Mouse (Mus musculus) c-Kit-positive CD71-negative TER-119-negative erythroid progenitor cells, embryonic 14.5 days (primary cell): ENCODE measurements at regions not wholly inside any gene's neighbourhood (a gene's known extent, or its start where the extent isn't known, plus 50 kb on each side); places are given as distances from the start of the nearest gene placed in this dataset.

ENCODE experiments used
- DNase-seq: peaks from one replicate; pipeline ENCODE4 v3.0.0-alpha.2; 2013; ENCODE audit warnings: low read depth

DNA sequence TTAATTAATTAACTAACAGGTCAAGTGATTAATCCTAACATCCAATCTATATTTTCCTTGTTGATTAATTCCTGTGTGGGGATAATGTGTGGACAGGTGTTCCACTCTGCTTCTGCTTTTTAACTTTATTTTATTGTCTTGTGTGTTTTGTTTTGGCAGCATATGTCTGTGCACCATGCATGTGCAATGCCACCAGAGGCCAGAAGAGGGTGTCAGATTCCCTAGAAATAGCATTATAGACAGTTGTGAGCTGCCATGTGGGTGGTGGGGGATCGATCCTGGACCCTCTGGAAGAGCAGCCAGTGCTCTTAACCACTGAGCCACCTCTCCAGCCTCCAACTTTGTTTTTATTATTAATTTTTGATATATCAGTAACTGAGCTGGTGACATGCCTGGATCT is 65.6 kb downstream of the En1 start:
- no peak for DNase-seq

DNA sequence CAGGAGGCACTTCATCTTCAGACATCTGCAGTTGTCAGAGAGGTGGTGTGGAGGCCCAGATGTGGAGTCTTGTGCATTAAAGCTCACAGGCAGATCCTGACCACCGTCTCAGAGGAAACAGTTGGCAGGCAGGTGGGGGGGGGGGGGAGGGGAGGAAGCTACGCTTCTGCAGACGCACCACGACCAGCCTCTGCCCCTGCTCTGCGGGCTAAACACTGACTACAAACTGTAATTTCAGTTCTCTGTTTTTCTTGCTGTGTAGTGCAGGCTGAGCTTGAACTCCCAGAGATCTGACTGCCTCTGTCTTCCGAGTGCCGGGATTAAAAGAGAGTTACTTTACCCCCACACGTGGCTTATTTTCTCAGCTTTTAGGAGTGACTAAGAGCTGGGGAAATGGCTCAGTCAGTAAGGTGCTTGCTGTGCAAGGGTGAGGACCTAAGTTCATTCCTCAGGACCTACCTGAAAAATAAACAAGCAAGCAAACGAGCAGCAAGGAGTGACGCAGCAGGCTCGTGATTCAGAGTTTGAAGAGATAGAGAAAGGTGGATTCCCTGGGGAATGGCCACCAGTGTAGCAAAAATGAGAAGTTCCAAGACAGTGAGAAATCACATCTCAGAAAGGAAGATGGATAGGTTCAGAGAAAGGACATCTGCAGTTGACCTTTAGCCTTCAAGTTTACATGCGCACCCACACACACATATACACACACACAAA is 81.5 kb downstream of the En1 start:
- peak; percentile 9 for DNase-seq

DNA sequence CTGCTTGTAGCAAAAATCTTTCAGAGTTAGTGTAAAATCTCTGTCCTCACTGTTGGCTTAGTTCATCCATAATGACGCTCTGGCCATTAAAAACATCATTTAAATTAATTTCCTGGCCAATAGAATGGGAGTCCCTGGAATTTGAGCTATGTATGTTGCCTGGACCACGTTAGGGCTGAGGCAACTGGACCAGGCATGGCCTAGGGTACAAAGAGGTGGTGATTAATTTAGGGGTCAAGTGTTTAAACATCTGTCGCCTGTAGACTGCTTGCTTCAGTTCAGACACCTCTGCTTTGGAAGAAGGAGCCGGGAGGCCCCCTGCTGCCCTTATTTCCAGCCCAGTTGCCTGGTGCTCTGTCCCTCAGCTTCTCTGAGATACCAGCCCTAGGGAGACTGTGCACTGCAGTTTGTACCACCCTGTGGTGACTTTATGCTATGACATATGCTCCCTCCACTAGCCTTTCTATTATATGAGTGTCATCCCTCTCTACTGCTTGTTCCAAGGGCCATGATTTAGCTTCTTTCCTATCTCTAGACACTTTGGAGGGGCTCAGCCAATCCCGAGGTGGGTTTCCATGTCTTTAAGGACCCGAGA is 83.5 kb downstream of the En1 start:
- DNase-seq, result no peak

DNA sequence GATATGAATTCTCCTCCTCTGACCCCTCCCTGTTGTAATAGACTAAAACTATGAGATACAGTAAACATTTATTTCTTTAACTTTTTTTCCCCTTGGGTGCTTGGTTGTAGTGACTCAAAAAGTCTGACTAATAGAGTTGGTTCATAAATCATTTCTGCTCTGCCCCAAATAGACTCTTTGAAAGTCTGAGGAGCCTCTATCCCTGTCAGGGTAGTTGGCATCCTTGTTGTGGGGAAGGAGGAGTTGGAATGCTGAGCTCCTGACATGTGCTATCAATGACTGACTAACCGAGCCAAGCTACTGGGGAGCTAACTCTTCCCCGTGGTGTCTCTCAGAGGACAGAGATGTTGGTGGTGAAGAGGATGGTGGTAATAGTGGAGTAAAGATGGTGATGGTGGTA is 89.4 kb downstream of the En1 start:
- DNase-seq, result no peak

DNA sequence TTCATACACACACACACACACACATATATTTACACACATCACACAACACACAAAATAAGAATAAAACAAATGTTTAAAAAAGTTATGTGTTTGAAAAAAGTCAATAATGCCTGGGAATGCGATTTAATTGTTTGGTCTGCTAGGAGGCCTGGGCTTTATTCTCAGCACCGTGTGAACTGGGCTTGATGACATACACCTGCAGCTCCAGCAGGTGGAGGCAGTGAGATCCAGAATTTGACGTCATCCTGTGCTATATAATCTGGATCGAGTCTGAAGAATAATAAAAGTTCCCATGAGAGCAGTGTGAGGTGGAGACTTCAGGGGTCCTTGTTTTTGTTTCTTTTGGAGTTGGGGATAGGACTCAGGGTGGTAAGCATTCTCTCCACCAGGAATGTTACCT is 96.0 kb downstream of the En1 start:
- DNase-seq, result no peak

DNA sequence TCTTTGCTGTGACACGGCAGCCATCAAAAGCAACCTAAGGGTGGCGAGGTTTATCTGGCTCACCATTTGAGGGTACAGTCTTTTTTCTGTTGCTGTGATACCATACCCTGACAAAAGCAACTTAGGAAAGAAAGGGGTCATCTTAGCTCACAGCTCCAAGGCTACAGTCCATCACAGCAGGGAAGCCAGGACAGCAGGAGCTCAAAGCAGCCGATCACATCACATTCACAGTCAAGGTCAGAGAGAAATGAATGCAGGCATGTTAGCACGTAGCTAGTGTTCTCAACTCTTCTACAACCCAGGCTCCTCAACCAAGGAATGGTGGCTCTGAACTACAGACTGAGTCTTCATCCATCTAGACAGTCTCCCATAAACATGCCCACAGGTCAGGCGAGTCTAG is 102.0 kb downstream of the En1 start:
- DNase-seq, result no peak

DNA sequence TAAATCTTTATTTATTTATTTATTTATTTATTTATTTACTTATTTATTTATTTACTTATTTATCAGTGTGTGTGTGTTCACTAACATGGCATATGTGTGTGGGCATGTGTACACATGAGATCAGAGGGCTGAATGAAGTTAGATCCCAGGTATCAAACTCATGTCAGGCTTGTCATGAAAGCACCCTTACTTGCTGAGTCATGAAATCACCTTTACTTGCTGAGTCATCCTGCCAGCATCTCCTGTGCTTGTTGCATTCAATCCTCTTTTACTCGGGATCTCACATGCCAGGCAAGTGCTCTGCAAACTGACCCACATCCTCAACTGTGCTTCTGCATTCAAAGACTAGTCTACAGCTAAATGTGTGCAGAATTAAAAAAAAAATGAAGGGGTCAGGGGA is 103.8 kb downstream of the En1 start:
- no peak for DNase-seq

DNA sequence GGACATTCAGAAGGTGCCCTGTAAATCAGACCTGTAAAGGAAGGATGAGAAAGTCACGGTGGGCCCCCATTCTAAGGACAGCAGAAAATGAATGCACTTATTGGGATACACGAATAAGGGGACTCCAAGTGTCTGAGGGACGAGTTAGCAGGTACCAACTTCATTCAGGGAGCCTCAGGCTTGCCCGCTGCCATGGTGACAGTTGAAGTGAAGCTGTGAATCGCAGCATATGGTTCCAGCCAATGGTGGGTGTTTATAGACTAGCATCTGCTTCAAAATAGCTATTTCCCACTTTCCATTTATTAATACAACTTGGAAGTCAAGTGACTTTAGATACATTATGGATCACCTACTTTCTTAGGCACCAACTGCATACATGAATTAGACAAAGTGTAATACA is 106.3 kb downstream of the En1 start:
- DNase-seq, result no peak

DNA sequence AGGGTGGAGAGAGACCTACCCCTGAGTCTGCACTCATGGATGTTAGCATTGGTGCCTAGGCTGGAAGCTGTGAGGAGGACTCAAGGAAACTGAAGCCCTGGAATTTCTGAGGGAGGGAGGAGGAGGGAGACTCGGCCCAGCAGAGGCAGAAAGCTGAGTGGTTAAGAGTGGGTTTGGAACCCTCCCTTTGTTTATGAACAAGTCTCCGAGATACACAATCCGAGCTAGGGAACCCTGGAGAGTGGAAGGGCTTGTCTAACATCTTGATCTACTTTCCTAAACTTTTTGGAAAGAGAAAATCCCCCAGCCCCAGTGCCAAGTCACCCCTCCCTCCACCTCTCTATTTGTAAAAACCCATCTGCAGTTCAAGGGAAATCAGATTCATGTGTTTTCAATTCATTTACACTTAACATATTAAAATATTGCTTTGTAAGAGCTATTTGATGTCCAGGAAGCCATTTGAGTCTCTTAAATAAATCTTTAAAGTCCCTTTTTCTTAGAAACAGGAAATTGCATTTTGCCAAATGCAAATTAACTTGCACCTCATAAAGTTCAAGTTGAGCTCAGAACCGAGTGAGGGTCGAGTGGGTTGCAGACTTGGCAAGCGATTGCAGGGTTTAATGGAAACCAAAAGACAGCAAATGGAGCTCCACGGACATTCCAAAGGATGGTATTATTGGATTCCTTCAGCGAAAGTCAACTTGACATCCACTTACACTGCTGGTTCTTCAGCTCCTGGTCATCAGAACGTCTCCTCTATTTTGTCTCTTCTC is 113.1 kb downstream of the En1 start:
- no peak for DNase-seq

DNA sequence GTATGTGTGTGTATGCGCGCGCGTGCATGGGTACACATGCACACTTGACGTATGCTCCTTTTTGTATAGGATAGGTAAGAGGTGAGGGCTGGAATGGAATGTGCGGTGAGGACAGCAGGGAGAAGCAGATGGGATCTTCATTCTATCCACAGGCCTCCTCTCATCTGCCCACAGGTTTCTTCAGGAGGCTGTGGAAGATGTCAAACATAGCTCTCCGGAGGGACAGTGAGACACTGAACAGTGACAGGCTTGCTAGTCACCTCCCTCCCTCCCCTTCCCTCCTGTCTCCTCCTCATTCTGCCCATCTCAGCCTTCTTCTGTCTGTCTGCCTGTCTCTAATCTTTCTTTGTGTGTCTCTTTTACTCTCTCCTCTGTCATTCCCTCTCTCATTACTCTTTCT is 124.6 kb downstream of the En1 start:
- DNase-seq, result no peak

DNA sequence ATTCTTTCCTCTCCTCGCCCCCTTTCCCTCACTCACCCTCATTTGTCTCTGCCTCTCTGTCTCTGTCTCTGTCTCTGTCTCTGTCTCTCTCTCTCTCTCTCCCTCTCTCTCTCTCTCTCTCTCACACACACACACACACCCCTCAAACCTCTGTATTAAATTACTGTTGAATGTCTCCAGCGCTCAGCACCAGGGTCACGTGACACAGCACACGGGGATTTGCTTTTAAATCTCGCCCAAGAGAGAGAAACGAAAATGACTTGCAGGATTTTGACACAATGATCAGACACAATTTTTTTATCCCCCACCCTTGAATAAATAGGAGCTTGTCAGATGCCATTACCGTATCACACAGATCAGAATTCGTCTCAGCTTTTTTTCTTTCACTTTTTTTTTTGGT is 125.2 kb downstream of the En1 start:
- DNase-seq, result no peak

DNA sequence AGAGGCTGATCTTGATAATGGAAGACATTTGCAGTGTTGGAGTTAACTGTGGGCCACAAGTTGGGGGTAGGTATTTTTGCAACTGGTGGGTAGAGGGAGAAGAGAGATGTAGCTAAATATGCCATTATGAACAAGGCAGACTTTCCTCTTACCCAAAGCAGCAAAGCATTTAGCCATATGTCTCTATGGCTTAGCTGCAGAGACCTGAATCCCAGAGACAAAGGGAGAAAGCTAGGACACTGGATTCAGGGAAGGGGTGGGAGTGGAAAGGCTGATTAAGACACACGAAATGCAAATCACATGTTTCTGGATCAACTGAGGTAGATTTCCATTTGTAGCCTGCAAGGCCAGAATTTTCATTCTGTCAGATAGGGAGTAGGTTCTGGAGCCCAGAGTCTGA is 129.8 kb downstream of the En1 start:
- no peak for DNase-seq

DNA sequence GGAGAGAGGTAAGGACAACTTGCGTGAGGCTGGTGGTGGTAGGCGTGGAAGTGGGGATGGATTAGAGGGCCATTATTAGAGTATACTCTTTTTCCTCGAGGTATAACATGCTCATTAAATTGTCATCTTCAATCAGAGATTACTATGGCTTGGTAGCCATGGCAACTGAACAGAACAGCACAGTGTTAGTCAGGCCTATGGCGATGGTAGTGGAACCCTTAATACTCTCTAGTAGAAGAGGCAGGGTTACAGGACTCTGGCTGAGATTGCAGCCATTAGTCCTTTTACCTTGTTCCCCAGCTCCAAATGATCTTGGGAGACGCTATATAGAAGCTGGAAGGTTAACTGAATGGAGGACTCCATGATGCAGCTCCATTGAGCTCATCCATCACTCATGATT is 131.5 kb downstream of the En1 start:
- no peak for DNase-seq

DNA sequence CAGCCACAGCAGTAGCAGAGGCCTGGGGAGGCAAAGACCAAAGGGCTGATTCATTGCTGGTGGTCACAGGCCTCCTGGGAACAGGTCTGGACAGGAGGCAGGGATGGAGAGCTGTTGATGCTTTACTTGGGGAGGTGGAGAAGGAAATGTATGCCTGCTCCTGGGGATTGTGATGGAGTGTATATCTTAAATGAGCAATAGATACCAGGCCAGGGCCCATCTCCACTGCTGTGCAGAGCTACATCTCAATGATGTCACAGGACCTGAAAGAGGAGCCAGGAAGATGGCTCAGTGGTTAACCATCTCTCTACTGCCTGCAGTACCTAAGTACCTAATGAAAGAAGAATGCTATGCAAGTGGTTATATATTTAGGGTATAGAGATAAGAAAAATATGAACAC is 132.6 kb downstream of the En1 start:
- DNase-seq, result no peak

DNA sequence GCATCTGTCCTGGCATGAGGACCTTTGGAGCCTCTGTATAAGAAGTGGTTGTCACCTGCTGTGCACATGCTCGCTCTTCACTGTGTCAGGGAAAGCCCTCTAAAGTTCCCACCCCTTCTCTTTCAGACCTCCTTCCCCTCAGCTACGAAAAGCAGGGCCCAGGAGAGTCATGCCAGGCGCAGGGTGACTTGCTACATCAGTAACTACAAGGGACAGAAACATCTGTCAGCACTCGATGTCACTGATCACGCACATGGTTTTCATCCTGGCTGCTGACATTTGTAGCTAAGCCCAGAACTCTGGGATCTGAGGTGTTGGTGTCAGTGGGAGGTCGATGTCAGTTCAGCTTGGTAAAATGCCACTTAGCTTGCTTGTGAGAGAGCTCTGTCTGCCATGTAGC is 137.3 kb downstream of the En1 start:
- DNase-seq, result no peak

DNA sequence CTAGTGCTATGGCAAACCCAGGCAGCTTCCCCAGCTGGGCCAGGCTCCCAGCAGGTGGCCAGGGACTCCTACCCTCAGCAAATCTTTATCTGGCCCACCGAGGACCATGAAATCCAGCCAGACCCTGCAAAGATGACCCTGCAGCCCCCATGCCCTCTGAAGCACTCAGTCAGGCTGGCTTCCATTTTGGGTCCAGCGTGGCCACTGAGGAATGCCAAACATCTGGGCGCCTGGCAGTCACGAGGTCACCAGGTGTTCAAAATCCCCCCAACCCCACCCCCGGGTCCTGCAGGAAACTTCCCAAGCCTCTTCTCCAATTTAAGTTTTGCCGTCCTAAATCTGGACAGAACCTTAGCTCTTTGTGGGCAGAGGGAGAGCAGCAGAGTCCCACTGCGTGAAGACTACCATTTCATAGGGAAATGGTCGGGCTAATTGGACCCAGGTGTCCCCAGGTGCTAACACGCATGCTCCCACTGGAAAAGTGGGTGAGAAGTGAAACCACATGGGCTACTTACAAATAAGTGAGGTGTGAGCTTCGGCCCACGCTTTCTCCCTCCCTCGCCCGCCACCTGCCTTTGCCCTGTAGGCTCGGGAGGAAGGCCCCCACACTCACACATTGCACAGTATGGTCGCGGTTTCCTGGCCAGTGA is 139.0 kb downstream of the En1 start:
- DNase-seq, result no peak

DNA sequence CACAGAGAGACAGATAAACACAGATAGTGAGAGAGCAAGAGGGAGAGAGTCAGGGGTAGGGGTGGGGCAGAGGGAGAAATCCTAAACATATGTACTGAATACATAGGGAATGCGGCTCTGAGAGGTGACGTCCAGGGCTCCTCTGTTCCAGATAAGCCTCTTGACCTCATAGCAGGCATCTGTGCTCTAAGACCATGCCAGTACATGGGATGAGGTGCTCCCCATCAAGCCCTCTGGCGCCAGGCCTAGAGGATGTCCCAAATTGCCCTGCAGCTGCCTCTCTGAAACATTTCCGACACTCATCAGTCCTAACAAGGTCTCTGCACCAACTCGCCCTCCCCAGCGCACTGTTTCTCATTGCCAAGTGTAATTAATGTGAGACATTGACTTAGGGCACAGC is 146.7 kb downstream of the En1 start:
- no peak for DNase-seq

DNA sequence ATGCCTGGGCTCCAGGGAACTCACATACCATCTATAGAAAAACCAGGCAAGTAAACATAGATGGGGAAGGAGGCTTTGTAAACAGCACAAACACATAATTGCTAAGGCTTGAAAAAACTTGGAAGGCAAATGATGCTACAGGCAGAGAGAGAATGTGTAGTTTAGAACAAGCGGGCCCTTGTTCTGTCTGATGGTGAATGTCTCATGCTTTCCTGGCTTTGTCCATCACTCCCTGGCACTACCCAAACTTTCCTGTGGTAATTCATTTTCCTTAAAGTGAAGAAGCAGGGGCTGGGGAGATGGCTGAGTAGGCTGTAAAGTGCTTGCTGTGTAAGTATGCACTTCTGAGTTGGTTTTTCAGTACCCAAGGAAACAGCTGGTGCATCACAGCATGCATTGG is 151.2 kb downstream of the En1 start:
- DNase-seq, result no peak

DNA sequence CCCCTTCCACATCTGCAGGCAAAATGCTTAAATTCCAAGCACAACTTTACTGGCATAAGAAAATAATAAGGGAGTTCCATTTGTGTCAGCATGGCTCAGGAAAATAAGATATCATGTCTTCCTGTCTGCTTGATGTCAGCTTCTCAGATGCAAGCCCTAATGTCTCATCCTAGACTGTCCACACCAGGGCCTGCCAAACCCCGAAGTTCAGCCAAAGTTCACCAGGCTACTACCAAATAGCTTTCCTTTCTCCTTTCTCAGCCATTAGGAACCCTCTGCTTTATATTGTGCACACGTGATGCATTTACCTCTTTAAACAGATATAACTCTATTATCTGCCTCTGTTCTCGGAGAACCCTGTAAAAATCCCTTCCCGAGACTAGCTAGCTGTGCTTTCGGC is 152.1 kb downstream of the En1 start:
- no peak for DNase-seq

DNA sequence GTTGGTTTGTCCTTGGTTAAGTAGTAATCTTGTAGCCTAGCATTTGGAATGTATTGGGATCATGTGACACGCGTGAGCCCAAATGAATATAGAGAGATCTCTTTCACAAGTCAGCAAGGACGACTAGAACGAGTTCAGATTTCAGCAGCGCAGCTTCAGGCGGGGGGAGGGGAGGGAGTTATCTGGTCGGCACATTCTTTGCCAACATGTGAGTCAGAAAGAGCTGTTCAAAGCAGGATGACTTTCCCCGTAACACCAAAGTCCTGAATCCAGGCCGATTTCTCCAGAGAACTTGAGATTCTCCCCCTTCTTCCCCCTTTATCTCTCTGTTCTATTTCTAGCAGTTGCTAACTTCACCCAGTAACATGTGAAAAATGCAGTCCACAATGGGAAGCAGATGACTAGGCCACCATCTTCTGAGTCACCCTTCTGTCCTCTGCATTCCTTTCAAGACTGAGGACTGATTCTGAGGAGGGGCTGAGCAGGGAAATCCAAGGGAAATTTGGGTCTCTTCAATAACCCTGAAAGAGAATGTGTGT is 155.1 kb downstream of the En1 start:
- DNase-seq, result no peak

DNA sequence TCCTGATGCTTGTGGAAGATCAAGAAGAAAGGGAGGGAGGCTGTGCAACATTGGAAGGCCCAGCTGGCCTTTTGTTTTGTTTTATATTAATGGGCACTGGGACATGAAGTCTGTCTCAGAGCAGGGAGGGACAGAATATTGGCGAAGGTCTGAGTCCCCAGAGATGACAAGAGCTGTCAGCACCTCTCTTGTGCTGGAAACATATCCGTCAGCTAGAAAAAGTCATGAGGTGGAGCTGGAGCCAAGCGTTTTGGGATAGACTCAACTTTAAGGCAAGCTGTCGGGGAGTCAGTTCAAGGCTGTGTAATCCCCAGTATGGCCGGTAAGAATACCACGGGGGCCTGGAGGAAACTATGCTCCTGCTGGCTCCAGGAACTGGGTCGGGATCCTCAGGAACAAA is 156.0 kb downstream of the En1 start:
- no peak for DNase-seq

DNA sequence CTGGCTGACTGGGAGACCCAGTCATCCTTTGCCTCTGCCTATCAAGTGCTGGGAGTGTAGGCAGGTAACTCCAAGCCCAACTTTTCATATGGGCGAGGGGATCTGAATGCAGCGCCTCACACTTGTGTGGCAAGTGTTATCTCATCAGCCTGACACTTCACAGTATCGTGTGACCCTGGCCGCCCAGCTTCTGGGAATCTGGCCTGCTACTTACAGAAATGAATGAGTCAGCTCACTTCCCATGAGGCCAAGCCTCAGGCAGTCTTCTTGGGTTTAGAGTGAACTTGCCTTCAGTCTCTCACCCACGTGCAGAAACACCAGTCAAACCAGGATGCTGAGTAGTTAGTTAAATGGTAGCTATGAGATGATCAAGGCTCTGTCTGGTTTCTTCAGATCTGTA is 156.5 kb downstream of the En1 start:
- DNase-seq, result no peak

DNA sequence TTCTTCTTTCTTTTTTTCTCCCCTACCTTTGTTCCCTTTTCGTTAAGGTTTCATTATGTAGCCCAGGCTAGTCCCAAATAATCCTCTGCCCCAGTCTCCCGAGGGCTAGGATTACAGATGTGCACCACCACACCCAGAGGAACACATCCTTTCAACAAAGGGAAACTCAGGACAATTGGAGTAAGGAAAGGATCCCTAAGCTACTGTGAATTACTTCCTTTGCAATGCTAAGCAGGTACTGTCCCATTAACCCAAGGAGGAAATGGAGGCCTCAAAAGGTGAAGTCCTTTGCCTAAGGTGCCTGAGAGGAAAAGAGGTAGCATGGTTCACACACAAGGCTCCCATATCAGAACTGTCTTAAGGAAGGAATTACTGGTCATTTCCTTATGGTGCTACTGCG is 157.2 kb downstream of the En1 start:
- DNase-seq, result no peak
